Mouse (Mus musculus): ENCODE measurements around the gene Casc3.
A peak's percentile ranks its signal among the peaks of the same experiment; 100 is the strongest.

Casc3 gene

DNA sequence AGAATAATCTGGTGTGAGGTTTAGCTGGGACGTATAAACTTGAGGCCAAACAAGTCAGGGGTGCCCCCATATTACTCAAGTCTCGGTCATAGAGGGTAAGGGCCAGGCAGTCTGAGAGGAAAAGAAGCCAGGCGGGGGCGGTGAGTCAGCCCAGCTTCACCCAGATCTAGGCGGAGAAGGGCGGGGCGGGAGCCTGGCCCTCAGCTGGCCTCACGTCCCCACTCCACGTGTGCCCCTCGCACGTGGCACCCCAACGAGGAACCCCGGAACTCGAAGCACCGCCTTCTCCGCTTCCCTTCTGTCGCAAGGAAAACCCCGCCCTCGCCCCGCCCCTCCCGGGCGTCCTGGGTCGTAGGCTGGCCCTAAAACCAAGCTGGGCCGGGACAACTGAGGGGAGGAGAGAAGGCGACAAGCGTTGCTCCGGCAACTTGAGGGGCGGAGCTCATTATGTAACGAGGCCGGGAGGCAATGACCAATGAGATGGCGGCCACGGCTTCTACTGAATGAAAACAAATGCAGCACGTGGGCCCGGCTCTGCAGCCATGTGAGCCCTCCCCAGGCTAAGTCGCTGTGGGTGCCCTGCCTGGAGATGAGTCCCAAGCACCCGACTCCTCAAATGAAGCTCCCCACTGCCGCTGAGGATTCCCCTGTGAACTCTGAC is 30.9 kb upstream of the Casc3 start:
- peak; percentile 97 for DNase-seq (ENCODE audit: low spot score)

DNA sequence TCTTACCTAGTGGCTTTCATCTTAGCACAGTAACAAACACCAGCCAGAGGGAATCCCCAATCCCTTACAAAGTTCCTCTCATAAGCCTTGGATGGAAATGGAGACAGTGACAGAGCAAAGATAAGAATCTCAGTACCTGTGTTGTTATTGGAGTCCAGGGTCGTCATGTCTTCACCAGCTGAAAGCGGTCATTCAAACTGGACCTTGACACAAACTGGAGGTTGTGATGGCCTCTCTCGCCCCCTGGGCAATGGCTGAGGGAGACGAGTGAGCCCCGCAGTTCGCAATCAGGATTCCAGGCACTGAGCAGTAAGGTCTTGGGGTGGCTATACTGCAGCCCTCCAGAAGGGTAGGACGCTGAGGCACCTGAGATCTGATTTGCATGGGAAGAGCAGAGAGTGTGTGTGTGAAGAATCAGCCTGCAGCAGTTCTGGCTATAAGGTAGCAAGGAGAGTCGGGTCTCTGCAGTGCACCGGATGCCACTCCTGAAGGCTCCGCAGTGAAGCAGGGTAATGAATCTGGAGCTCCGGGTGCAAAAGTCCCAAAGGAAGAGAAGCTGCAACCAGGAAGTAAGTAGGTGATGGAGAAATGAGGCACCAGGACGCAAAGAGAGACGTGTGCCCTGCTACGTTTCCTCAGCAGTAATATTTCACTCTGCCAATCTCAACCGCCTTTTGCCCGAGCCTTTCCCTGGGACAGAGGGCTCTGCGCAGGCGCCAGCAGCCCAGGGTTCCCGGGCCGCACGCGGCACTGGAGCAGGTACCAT is 29.9 kb upstream of the Casc3 start, which contains the start of gene Nr1d1:
Gene Nr1d1 (minus strand): TSS at position 752 of the 766 bp plus-strand sequence.
- no peak for DNase-seq (ENCODE audit: low spot score)

DNA sequence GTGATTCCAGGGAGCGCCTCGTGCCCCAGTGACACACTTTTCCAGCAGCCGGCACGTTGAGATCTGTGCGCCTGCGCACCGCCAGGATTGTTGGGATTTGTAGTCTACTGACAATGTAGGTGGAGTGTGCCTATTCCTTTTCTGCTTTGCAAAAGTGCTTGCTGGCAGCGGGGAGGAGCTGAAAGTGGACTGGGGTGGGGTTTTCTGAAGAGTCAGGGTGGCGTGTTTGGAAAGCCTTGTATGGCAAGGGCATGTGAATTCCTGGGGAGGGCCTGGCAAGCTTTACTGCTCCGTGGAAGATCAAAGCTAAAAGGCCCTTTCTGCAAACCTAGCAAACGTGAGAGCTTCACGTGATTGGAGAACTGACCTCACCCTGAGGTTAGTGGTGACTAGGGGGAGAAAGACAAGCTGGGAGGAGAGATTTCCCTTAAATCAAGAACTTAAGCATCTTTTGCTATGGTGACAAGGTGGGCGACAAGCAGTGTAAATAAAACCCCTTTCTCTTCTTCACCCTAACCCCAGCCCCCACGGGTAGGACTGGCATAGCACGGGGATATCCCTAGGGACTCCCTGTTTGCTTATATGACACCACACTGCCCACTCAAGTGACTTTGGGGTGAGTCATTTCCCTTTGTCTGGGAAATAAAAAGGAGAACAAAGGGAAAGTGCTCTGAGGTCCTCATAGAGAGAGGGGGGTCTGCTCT is 29.2 kb upstream of the Casc3 start:
- DNase-seq (ENCODE audit: low spot score) = peak; percentile 79

DNA sequence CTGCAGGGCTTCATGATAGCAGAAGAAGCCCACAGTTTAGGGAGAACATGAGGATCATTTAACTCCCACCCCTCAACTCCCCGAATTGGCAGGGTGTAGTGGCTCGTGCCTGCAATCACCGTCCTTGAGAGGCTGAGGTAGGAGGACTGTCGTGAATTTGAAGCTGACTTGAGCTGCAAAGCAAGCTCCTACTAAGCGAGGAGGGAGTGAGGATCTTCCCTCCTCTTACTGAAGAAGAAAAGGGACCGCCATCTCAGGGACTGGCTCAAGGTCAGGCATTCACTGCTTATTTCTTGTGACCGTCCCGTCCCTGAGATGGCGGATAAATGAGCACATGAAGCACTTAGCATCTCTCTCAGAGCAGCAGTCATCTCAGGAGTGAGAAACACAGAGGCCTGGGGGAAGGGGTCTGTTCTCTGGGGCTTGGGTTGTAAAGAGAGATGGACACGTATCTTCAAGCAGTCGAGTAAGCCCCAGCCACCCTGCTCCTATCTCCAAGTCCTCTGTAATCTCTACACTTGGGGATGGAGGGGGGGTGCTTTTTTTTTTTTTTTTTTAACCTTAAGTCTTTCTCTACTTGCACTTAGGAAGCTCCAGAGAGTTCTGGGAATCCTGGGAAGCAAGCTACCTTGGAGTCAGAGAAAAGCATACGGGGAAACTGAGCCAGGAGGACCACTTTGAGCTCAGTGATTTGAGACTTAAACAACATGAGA is 28.5 kb upstream of the Casc3 start:
- DNase-seq (ENCODE audit: low spot score) = no peak

DNA sequence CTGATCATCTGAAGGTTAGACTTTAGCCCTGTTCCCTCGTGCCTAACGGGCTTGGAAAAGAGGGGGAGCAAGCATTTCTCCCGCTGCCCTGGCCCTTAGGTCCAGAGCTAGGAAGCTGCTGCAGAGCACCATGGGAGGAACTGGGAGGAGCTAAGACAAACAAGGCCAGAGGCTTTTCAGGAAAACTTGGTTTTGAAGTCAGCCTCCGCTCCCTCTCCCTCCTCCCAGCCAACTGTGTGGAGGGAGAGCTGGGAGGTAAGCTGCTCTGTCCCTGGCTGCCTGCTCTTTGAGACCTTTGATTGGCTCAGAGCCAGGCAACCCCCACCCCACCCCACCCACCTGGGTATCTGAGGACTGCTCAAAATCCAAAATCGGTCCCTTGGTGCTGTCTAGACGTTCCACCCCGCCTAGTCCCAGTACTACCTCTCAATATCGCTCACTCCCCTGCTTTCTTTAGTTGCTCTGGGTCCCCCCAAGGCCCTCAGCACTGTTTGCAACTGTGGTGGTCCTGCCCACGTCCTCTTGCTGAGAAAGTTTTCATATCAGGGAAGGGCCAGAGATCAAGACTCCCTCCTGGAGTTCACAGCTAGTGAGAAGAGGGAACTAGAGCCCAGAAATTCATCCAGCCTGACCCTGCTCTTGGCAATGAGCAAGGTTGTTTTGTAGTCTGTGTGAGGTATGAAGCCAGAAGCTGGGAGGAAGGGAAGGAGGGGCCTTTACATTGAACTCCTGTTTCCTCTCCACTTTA is 27.7 kb upstream of the Casc3 start:
- no peak for DNase-seq (ENCODE audit: low spot score)

DNA sequence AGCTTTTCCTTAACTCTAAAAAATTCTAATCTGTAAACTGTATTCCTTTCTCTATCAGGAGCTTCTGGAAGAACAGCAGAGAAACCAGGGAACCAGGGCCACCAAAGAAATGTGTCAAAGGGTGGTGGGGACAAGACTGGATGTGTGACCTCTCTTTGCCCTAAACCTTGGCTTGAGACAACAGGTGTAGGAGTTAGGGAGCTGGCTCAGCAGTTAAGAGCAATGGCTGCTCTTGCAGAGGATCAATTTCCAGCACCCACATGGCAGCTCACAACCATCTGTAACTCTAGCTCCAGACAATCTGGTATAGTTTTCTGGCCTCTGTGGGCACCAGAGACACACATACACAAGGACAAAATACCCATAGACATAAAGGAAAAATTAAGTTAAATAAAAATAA is 26.8 kb upstream of the Casc3 start:
- no peak for DNase-seq (ENCODE audit: low spot score)

DNA sequence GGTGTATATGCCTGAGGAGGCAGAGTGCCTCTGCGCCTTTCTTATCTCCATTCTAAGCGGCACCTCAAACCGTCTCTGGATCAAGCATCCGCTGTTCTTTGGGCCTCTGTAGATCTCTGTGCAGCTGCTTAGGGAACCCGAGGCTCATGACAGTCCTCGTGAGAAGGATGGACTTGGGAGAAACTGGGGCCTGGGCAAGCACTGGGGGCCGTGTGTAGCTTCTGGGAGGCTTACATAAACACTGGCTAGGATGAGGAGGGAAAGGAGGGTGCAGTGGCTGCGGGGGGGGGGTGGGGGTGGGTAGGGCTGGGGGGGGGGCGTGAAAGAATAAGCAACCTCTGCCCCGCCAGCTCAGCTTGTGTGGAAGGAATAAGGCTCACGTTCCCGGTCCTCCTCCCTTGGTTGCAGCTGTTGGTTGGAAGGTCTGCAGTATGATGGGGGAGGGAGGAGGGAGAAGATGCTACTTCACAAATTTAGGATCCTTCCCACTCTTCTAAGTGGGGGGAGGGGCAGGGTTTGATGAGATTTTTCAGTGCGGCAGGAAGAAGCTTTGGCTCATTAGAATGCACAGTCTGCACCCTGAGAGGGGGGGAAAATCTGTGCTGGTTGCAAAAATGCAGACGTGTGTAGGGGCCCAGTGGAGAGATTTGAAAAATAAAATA is 22.7 kb upstream of the Casc3 start:
- no peak for DNase-seq (ENCODE audit: low spot score)

DNA sequence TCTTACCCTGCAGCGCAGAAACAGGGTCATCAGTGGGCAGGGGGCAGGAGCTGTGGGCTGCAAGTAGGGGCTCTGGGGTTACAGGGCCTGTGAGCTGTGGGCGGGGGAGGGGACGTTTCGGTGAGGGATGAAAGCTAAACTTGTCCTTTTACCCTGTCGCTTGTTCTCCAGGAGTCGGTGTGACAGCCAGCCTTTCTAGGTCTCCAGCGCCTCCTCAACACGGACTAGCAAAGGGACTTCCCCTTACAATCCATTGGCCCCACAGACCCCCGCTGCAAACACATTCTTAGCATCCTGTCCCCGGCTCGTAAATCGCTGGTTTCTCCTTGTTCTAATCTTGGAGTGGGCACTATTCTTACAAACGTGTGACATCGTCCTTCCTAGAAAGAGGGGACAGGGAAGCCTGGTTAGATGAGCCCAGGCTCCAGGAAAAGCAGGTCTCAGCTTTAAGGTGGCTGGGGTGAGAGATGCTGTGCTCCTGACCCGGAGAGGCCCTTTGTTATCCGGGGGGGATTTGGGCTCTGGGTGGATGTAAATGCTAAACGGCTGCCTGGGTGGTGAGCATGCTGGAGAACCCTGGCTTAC is 22.0 kb upstream of the Casc3 start:
- no peak for DNase-seq (ENCODE audit: low spot score)

DNA sequence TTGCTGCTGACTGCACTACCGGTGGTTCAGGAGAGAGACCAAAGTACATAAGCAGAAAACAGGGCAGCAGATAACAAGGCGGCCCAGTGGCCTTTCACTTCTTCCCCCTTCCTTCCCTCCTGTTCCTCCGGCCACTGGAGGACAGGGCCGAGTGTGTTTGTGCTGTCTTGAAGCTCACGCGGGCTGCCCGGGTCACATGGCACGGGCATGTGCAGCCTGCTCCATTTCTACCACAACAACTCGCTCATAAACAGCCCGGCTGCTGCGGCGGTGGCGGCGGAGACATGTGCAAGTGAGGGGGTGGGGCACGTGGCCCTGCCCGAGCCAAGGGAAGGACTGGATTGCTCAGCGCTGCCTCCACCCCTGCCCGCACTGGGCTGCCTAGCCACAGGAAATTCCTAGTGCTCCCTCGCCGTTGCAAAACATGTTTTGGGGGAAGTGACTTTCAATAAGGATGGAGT is 21.4 kb upstream of the Casc3 start:
- DNase-seq (ENCODE audit: low spot score) = no peak

DNA sequence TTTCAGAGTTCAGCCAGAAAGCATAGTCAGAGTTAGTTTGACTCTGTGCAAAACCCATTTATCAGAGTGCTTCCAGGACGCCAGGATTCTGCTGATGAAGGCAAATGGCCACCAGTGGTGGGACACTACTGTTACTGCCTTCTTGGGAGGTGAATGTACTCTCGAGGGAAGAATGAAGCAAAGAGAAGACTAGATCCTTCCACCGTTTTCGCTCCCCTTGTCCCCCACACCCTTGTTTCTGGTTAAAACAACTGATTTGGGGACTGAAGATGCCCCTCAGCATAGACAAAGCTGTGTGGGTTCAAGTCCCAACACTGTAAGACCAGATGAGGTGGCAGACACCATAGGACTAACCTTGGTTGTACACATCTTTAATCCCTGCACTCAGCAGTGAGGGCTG is 20.6 kb upstream of the Casc3 start:
- DNase-seq (ENCODE audit: low spot score) = no peak

DNA sequence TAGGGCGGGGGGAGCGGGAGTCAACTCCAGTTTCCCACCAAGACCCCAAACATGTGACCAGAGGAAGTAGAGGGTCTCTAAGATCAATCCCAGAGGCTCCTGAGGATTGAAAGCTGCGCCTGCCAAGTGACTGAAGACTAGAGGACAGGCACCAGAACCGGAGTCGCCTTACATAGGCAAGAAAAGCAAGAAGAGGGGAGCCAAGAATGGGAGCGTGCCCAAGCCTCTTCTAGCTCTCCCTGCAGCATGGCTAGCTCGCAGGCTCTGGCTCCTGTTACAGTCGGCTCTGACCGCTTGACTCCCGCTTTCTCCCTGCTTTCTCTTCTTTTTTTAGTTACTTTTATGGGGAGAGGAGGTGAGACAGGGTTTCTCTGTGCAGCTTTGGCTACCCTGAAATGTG is 19.5 kb upstream of the Casc3 start:
- DNase-seq (ENCODE audit: low spot score) = no peak

DNA sequence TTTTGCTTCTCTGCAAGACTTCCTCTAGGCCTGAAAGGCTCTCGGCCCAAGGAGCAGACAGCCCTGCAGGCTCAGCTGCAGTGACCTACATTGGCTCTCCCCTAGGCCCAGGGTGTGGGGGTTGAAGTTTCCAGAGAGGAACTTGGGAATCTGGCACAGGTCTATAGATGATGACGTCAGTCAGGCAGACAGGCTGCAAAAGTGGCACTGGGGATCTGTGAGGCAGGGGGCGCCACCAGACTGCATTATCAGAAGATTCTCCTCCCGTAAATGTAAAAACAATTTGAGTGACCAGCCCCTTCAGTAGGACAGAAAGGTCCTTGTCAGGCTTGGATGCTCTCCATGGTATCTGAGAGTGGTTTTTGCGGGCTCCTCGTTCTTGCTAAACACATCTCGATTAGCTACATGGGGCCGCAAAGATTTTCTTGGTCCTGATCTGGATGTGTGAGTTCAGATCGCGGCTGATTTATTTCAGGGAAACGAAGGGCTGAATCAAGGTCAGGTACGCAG is 18.9 kb upstream of the Casc3 start:
- DNase-seq (ENCODE audit: low spot score) = no peak

DNA sequence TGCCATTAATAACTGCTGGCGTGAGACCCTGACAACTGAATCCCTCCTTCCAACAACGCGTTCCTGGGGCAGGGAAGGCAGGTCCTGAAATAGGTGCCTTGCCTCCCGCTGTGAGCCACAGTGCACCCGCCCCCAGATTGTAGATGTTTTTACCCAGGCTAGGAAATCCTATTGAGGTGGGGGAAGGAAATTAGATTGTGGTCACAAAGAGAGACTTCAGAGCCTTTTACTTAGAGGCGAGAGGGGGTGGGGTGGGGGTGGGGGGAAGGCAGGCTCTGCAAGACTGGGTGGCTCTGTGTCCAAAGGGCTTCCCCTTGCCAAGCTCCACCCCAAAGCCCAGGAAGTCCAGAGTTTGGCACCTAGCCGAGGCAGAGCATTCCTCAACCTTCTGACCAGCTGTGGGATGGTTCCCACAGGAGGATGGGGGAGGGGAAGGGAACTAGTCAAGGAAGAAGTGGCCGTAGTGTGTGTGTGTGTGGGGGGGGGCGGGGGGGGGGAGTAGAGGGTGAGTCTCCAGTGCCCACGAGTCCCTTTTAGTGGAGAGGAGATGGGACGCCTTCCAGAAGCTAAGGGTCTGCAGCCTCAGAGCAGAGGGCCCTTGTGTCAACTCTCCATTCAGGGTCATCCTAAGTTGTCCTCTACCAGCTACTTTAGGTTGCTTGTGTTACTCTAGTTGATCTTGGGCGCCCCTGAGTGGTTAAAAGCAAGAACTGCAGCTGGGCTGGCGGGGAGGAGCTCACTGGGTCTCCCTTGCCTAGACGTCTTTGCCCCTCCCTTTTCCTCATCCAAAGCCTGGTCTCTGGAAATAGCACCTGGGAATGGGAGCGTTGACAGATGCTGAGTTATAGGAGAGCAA is 18.1 kb upstream of the Casc3 start:
- DNase-seq (ENCODE audit: low spot score) = peak; percentile 90

DNA sequence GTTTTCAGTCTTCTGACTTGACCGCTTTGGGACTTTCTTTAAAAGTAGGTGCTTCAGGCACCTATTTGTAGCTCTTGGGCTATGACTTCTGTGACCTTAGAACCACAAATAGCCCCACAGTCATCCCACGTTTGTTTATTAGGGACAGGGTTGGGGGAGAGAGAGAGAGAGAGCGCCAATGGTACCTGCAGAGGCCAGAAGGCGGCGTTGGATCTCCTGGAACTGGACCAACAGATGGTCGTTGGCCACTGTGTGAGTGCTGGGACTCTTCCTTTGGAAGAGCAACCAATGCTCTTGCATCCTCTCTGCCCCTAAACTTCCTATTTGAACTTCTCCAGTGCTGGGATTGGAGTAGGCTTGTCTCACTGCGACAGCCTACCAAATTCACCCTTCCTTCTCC is 17.5 kb upstream of the Casc3 start:
- DNase-seq (ENCODE audit: low spot score) = no peak

DNA sequence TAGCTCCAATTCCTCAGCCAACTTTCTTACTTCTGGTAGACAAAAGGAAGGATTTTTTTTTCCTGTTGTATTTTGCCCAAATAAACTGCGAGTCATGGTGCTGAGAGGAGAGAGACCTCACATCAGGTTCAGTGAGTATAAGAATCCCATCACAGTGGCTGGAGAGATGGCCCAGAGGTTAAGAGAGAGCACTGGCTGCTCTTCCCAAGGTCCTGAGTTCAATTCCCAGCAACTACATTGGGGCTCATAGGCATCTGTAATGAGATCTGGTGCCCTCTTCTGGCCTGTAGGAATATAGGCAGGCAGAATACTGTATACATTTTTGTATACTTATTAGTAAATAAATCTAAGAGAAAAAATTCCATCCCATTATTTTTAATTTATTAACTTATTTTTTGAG is 17.0 kb upstream of the Casc3 start:
- DNase-seq (ENCODE audit: low spot score) = no peak

DNA sequence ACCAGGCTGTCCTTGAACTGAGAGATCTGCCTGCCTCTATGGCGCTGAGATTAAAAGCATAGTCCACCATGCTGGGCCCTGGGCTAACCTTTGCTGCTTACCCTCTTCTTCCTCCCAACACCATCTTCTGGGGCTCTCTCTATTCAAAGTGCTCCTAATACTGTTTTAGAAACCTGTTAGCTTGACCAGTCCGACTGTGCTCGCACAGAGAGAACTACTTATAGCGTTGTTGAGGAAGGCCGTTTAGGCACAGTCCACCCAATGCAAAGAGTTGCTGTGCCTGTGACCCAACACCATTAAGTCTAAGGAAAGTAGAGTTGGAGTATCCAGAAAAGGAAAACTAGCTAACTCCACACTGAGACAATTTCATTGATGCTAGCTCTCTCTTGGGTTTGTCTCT is 16.6 kb upstream of the Casc3 start:
- no peak for DNase-seq (ENCODE audit: low spot score)

DNA sequence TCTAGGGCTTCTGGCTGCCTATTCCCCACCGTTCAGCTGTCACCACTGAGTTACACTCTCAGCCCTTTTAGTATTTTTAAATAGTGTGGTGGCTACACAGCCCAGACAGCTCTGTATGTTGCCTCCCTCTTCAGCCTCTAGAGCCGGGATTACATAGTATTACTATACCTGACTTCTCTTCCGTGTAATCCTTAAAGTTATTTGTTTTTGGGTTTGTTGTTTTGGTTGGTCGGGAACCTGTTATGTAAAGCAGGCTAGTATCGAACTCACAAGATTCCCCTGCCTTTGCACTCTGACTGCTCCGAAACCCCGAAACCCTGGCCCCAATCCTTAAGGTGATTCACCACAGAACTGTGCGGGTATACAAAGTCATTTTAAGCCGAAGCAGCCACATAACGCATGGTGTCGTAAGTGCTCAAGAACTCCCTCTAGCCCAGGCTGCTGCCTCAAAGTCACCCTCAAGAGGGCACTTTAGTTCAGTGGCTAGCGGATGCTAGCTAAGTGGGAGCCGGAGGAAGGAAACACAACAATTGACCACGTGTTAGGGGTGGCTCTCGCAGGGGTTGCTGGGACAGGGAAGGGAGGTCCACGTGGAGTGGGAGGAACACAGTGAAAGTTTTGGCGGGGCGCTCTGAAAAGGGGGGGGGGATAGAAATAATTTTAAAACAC is 16.0 kb upstream of the Casc3 start:
- peak; percentile 83 for DNase-seq (ENCODE audit: low spot score)

DNA sequence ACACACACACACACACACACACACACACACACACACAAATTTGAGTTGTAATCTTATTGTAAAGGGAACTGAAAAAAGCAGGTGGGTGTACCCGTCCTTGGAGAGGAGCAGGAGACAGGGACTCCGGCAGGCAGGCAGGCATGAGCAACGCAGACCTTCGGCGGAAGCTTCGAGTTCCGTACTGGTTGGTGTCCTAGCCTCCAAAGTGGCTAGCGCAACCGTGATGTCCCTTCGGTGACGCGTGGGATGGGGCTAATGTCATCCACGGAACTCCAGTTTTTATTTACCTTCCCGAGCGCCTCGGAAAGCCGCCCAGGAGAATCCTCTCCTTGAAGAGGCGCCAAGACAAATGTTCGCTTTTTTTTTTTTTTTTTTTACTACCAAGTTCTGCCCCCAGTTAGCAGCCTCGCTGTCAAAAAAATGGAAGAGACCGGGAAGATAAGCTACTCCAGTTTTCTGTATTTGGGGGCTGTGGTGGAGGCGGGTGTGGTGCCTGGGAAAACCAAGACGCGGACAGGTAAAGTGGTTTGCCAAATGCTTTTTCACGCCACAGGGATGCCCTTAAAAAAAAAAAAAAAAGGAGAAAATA is 15.4 kb upstream of the Casc3 start:
- DNase-seq (ENCODE audit: low spot score) = no peak

DNA sequence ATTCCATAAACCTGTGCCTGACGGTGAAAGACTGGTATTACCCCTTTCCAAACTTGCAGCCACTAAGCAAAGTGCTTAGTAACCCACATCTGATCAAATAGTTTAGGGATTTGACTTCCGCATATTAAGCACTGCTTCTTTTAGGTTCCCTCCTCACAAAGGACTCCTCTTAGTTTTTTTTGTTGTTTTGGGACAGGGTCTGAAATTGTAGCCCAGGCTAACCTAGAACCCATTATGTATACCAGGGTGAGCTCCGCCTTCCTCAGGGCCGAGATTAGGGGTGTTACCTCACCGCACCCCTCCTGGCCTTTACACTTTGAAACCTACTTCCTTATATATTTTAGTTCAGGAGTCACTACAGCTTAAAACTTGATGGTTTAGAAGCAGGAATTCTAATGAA is 14.9 kb upstream of the Casc3 start:
- no peak for DNase-seq (ENCODE audit: low spot score)
